Mouse (Mus musculus) limb, embryonic 14.5 days (tissue): ENCODE measurements at regions not wholly inside any gene's neighbourhood (a gene's known extent, or its start where the extent isn't known, plus 50 kb on each side); places are given as distances from the start of the nearest gene placed in this dataset.

Experiments used
- ATAC-seq: fragments of 200-750 bp; cut with Nextera tagmentation; 2 replicates; pipeline ENCODE4 v1.8.0; 2017; ENCODE audit warnings: low read depth, moderate number of reproducible peaks, moderate TSS enrichment; ENCODE audit not compliant: low FRiP score
- DNase-seq: peaks from one replicate; pipeline ENCODE4 v3.0.0-alpha.2; 2015; ENCODE audit warnings: low spot score
- H3K27ac ChIP-seq: fragments of 300-500 bp; sonication (generic); replicated peaks from 2 replicates; pipeline ENCODE4 v1.5.1; 2014; ENCODE audit warnings: low read depth, mild to moderate bottlenecking, low read length, moderate library complexity, mixed read lengths
- H3K27me3 ChIP-seq: fragments of 300-500 bp; sonication (generic); 2 replicates; pipeline ENCODE4 v1.6.1; 2014; ENCODE audit warnings: low read length, mixed read lengths; ENCODE audit not compliant: control insufficient read depth, insufficient read depth
- H3K36me3 ChIP-seq: fragments of 300-500 bp; sonication (generic); 2 replicates; pipeline ENCODE4 v1.6.1; 2014; ENCODE audit warnings: mild to moderate bottlenecking, low read length, moderate library complexity, mixed read lengths; ENCODE audit not compliant: control insufficient read depth, insufficient read depth
- H3K4me1 ChIP-seq: fragments of 300-500 bp; sonication (generic); 2 replicates; pipeline ENCODE4 v1.6.1; 2014; ENCODE audit warnings: antibody characterized with exemption, low read length, mixed read lengths; ENCODE audit not compliant: control insufficient read depth, insufficient read depth
- H3K4me2 ChIP-seq: fragments of 300-500 bp; sonication (generic); replicated peaks from 2 replicates; pipeline ENCODE4 v1.6.1; 2014; ENCODE audit warnings: low read depth, mild to moderate bottlenecking, low read length, moderate library complexity; ENCODE audit not compliant: severe bottlenecking
- H3K4me3 ChIP-seq: fragments of 300-500 bp; sonication (generic); replicated peaks from 2 replicates; pipeline ENCODE4 v1.5.1; 2014; ENCODE audit warnings: low read length
- H3K9ac ChIP-seq: fragments of 300-500 bp; sonication (generic); 2 replicates; pipeline ENCODE4 v1.6.1; 2014; ENCODE audit warnings: mild to moderate bottlenecking, low read depth, low read length, moderate library complexity; ENCODE audit not compliant: severe bottlenecking
- H3K9me3 ChIP-seq: fragments of 300-500 bp; sonication (generic); 2 replicates; pipeline ENCODE4 v1.6.1; 2016; ENCODE audit warnings: low read length; ENCODE audit not compliant: control insufficient read depth
- POLR2A ChIP-seq: fragments of 200-500 bp; IDR thresholded peaks from 2 replicates; pipeline ENCODE4 v1.8.0; 2012; ENCODE audit warnings: inconsistent platforms, mild to moderate bottlenecking, moderate library complexity, borderline replicate concordance; ENCODE audit not compliant: insufficient read depth, insufficient read length; ENCODE audit errors: extremely low read depth
- WGBS: fragments of 180-500 bp; shearing (Covaris S2); extraction: QIAGEN DNeasy Blood & Tissue Kit; methylation state at CpG from one replicate; pipeline ENCODE4 v1.1.7; 2014; 5-methylcytosine and 5-hydroxymethylcytosine counted together

DNA sequence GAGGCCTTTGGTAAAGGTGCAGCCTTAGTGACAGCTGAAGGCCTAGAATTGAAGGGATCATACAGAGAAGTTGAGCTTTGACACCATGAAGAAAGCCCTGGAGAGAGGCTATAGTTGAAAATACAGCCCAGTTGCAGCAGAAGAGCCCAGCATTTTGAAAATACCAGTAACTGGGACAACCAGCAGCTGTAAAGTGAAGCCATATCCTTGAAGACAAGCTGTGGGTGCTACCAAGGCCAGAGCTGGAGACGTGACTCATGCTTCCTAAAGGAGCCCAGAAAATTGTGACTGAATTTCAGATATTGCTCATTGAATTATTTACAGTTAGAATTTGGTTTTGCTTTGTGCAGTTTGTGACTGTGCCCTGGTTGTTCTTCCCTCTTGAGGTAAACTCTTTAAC, 514.6 kb downstream of the Adam3 start:
- no peaks in the 10 kb centered on the region for H3K9me3 ChIP-seq
- H3K4me3 ChIP-seq: no peak overlapping the region
- no peak for DNase-seq
- H3K4me2 ChIP-seq: no peak overlapping the region
- H3K9ac ChIP-seq: no peak overlapping the region
- WGBS: 93% methylated on average over 1 of the region's 1 CpGs
- H3K36me3 ChIP-seq: no peaks in the 10 kb centered on the region
- ATAC-seq: no peak
- no peaks in the 10 kb centered on the region for H3K27me3 ChIP-seq
- no peak for TF ChIP-seq POLR2A
- no peaks in the 10 kb centered on the region for H3K4me1 ChIP-seq
- H3K27ac ChIP-seq: no peak overlapping the region
